ENCODE assay signal across 8 mouse cellular contexts in genomic region chr8:48554762-48555545, GRCm38 (mm10).
DNase-seq lines count a peak whose midpoint lies in the region; ATAC-seq and TF ChIP-seq lines count a peak whose summit lies in the region.

No protein-coding gene starts in this region.

- peak overlapping the region; percentile 91 for H3K4me3 ChIP-seq in hindbrain, embryonic 16.5 days (ENCODE audit: low read length)
- peak overlapping the region; percentile 59 for H3K4me3 ChIP-seq in midbrain, embryonic 11.5 days (ENCODE audit: low read depth, low read length)
- H3K4me3 ChIP-seq in small intestine, adult 2 months (ENCODE audit: low read depth, low read length): peak overlapping the region; percentile 65

- peak; percentile 78 for ATAC-seq in common myeloid progenitor, adult 5-6 weeks (replicated peaks; ENCODE audit: low read depth, poor library complexity, severe bottlenecking)
- peak; percentile 96 for ATAC-seq in hindbrain, embryonic 16.5 days
- peak; percentile 96 for ATAC-seq in midbrain, embryonic 11.5 days (ENCODE audit: low FRiP score)

- H3K36me3 ChIP-seq in hindbrain, embryonic 16.5 days (ENCODE audit: control insufficient read depth, insufficient read depth, low read length): no peaks in the 10 kb centered on the region
- H3K36me3 ChIP-seq in midbrain, embryonic 11.5 days (ENCODE audit: control insufficient read depth, insufficient read depth, low read length): no peaks in the 10 kb centered on the region
- no peaks in the 10 kb centered on the region for H3K36me3 ChIP-seq in small intestine, adult 2 months (ENCODE audit: control insufficient read depth, insufficient read depth, low read length)

- H3K27me3 ChIP-seq in hindbrain, embryonic 16.5 days (replicated peaks; ENCODE audit: control insufficient read depth, insufficient read depth, low read length): no peaks in the 10 kb centered on the region
- no peaks in the 10 kb centered on the region for H3K27me3 ChIP-seq in midbrain, embryonic 11.5 days (ENCODE audit: control insufficient read depth, insufficient read depth, low read length)
- H3K27me3 ChIP-seq in small intestine, adult 2 months (ENCODE audit: control insufficient read depth, insufficient read depth, low read length): peaks cover 13% of the 10 kb centered on the region

- H3K4me1 ChIP-seq in hindbrain, embryonic 16.5 days (ENCODE audit: control insufficient read depth, insufficient read depth, low read depth, low read length): 0 out of 2 replicates have a peak, but pooled peaks cover 4% of the 10 kb centered on the region
- peaks cover 8% of the 10 kb centered on the region; the same call in 1 of the 2 replicates for H3K4me1 ChIP-seq in midbrain, embryonic 11.5 days (ENCODE audit: control insufficient read depth, insufficient read depth, low read length)
- H3K4me1 ChIP-seq in small intestine, adult 2 months (ENCODE audit: control insufficient read depth, insufficient read depth, insufficient read length, low read length): 0 out of 2 replicates have a peak, but pooled peaks cover 6% of the 10 kb centered on the region

- H3K4me2 ChIP-seq in hindbrain, embryonic 16.5 days (ENCODE audit: low read length): peak overlapping the region; percentile 93
- H3K4me2 ChIP-seq in midbrain, embryonic 11.5 days: peak overlapping the region; percentile 81

- TF ChIP-seq POLR2A in small intestine, adult 2 months (IDR thresholded peaks at IDR 0.05; ENCODE audit: low read depth, low read length): no peak

- H3K9ac ChIP-seq in hindbrain, embryonic 16.5 days (ENCODE audit: low read depth, low read length): peak overlapping the region; percentile 88
- H3K9ac ChIP-seq in midbrain, embryonic 11.5 days (ENCODE audit: low read length): peak overlapping the region; percentile 86

- 0% methylated on average over 73 of the region's 86 CpGs for WGBS in hindbrain, embryonic 16.5 days
- WGBS in midbrain, embryonic 11.5 days: under 1% methylated on average over 73 of the region's 86 CpGs
- WGBS in small intestine, adult 2 months: 2% methylated on average over 85 of the region's 86 CpGs

- peak; percentile 36 to 49 for DNase-seq in adrenal gland, adult 18-20 months (ENCODE audit: low spot score in 2 of 2)
- peak; percentile 60 to 75 for DNase-seq in gastrocnemius, adult 8-10 months (ENCODE audit: low spot score in 2 of 2)
- DNase-seq in left cerebral cortex, adult 8-10 months (ENCODE audit: low spot score in 2 of 2): peak; percentile 49 to 77
- DNase-seq in midbrain, embryonic 11.5 days (ENCODE audit: low spot score, missing footprints): peak; percentile 98
- no peak for DNase-seq in T-cell, adult 2 months (ENCODE audit: low spot score)

- no peaks in the 10 kb centered on the region for H3K9me3 ChIP-seq in hindbrain, embryonic 16.5 days (ENCODE audit: control insufficient read depth, low read length)
- no peaks in the 10 kb centered on the region for H3K9me3 ChIP-seq in midbrain, embryonic 11.5 days (ENCODE audit: control insufficient read depth, low read length)

- TF ChIP-seq CTCF in small intestine, adult 2 months (IDR thresholded peaks at IDR 0.05; ENCODE audit: extremely low read depth, insufficient read length, insufficient replicate concordance, low read depth, low read length): no peak

- peak overlapping the region; percentile 95 for H3K27ac ChIP-seq in hindbrain, embryonic 16.5 days (ENCODE audit: low read depth, low read length)
- H3K27ac ChIP-seq in midbrain, embryonic 11.5 days (ENCODE audit: low read depth, low read length): peak overlapping the region; percentile 82
- H3K27ac ChIP-seq in small intestine, adult 2 months (ENCODE audit: insufficient read depth, low read depth, low read length): no peak overlapping the region
